Mouse (Mus musculus) cerebellum, postnatal 14 days (tissue): ENCODE results near the gene Wrap53.
A peak's percentile ranks its signal among the peaks of the same experiment; 100 is the strongest.

Source experiments
- DNase-seq, 2 experiments: peaks; one replicate each; pipeline ENCODE4 v3.0.0; 2021; ENCODE audit warnings: mixed read lengths in 2 of 2

The Wrap53 gene

DNA sequence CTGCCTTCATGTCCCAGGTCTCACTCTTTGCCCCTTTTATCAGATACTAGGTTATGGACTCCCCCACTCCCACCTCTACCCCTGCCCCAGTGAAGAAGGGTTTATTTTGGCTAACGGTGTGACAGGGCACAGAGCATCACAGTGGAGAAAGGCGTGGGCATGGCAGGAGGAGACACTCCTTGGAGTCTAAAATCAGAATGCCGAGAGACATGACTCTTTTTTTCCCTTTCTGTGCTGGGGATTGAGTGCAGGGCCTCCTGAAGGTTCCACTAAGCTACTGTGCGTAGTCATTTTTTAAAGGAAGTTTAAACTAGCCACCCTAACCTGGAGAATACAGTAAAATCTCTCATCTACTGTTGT is 52.0 kb downstream of the Wrap53 start:
- no peak for DNase-seq

GRCm38 (mm10) chr11:69527098-69528030 is 52.7 kb downstream of the Wrap53 start:
- peak; percentile 27 to 31 for DNase-seq

- no peak for DNase-seq
Measured at GRCm38 (mm10) chr11:69526631-69527030, 53.4 kb downstream of the Wrap53 start.

- DNase-seq = no peak
Measured at GRCm38 (mm10) chr11:69525661-69526060, 54.4 kb downstream of the Wrap53 start.

- no peak for DNase-seq
Measured at GRCm38 (mm10) chr11:69523651-69524050, 56.4 kb downstream of the Wrap53 start.

DNA sequence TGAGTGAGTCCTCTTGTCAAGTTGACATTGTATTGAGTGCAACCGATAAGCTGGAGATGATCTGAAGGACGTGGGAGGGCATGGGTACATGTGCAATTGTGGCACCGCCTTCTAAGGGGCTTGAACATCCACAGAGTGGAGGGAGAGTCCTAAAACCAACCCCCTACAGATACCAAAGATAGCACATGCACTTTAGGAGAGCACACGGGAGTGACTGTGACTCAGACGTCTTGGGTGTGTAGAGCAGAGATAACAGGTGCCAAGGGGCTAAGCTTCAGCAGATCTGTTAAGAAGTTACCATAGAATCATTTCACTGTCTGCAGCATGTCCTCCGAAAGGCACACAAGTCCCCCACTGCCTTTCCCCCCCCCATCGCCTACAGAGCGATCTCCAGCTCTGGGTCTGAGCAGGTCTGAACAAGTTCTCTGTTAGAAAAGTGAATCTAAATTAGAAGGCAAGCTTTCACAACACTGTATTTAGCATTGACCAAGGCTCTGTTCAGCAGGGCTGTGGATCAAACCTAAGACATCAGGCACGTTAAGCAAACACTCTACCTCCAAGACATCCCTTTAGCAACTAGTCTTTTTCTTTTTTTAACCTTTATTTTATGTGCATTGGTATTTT is 58.4 kb downstream of the Wrap53 start:
- DNase-seq = no peak

DNA sequence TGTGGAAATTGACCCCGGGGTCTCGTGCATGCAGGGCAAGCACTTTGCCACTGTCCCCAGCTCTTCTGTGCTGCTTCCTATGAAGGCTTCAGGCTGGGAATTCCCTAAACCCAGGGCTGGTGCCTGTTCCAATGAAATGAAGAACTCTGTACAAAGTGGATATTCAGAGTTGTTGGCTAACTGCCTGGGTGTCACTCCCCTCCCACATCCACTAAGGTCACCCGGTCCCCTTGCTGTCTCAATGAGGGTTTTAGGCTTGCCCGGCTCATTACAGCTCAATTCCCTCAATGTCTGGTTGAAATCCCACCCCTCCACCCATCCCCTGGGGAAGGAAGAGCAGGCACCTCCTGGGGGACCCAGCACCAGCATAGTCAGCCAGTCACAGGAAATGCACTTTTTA is 60.1 kb downstream of the Wrap53 start:
- DNase-seq = no peak

- DNase-seq = no peak
Measured at GRCm38 (mm10) chr11:69516661-69517060, 63.4 kb downstream of the Wrap53 start.

DNA sequence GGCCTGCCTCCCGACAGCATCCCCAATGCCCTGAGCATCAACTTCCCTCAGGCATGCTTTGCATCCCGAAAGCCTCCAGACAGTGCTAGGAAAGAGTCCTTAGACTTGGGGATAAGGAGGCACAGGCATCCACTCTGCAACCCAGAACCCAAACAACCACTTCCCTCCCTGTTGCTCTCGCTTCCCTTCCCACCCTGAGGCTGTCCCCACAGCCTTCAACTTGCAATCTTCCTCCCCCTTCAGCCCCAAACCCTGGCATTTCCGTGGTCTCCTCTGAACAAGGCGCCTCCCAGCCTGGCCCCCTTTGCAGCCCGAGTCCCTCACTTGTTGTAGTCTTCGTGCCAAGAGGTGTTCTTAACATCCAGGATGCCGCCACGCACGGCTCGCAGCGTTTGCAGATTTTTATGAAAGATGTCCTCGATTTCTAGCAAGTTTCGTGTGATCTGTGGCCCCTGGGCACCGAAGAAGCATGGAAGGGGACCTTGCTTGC is 63.9 kb downstream of the Wrap53 start:
- DNase-seq = no peak

DNA sequence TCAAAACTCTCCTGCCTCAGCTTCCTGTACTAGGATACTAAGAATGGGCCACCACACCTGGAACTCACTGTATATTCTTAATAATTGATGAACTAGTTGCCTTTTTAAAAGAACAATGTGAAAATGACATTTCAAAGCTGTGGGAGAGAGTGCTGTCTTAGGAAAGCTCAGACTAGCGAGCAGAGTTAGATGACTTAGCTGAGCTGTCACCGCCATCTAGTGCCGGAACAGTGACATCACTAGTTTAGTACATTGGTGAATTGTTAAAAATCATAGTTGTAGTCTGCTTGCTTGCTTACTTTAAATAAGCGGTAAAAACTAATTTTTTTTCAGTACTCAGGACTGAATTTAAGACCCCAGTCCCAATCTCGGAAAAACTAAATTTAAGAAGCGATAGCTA is 66.2 kb downstream of the Wrap53 start:
- DNase-seq = peak; percentile 73 to 79
